Mouse (Mus musculus) cerebellum, postnatal 14 days (tissue): Measurements from ENCODE around the gene Espl1.
"Not testable (repeated sequence)": the region's sequence is repeated elsewhere in the genome, so short reads cannot be mapped to it uniquely, and the experiment has no call there.

Source experiments
- DNase-seq, 2 experiments: peaks; one replicate each; pipeline ENCODE4 v3.0.0; 2021; ENCODE audit warnings: mixed read lengths in 2 of 2

Gene Espl1

DNA sequence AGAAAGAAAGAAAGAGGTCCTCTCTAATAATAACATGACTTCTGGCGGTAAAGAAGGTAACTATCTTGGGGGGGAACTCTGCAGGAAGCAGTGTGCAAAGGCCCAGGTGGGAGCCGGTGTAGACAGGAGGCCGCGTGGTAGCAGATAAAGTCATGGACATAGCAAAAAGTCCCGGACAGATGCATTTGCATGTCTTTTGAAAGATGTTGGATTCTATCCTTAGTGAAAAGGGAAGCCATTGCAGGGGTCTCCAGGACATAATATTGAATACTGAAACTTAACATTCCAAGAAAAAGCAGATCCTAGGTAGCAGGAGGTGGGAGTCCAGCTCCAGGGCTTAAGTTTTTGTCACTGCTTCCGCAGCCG, 17.4 kb upstream of the Espl1 start:
- no peak for DNase-seq

DNA sequence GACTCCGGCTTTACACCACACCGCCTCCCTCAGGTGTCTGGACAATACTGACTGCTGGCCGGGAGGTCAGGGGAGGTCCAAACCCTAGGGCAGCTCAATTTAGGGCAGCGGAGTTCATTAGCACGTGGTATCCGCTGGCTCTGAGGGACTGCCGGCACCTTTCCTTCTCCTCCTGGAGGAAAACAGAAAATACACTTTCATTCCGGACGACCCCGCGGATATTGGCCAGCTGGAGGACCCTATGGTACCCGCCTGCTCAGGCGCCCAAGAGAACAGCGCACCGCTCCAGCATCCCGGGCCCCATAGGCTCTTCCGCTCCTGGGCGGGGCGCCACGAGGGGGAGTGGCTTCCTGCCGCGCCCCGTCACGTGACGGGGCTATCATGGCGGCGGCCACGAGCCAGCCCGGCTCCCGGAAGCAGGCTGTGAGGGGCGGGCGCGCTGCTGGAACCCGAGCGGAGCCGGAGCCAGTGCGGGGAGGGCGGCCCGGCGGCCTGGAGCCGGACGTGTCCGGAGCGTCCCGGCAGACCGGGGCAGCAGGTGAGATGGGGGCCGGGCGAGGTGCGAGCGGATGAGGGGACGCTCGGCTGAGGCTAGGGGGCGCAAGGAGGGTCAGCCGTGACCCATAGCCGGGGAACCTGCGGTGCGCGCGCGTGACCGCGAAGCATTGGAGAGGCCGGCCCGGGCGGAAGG, 16.8 kb upstream of the Espl1 start, which contains the start of gene Mfsd5:
Gene Mfsd5, plus strand, starts transcription at position 363 of the 691 bp plus-strand sequence.
- peak; percentile 96 for DNase-seq

DNA sequence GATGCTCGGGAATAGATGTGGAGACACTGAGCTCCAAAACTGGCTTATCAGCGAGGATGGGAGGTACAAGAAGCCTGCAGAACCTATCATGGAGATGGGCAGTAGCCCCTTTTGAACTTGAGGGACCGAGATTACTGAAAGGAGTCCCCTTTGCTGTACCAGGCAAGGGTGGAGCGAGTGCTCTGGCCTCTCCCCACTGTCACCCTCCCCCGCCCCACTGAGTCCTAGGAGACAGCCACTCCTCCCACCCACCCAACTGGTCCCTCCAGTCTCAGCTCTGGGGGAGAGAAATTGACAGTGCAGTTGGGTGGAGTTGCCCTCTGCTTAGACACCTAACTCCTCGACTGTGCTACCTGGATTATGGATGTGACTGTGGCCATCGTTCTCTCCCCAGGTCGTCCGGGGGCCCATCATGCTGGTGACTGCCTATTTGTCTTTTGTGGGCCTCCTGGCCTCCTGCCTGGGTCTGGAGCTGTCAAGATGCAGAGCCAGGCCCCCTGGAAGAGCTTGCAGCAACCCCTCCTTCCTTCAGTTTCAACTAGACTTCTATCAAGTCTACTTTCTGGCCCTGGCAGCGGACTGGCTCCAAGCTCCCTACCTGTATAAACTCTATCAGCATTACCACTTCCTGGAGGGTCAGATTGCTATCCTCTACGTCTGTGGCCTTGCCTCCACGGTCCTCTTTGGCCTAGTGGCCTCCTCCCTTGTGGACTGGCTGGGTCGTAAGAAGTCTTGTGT, 16.1 kb upstream of the Espl1 start:
- peak; percentile 26 to 35 for DNase-seq

DNA sequence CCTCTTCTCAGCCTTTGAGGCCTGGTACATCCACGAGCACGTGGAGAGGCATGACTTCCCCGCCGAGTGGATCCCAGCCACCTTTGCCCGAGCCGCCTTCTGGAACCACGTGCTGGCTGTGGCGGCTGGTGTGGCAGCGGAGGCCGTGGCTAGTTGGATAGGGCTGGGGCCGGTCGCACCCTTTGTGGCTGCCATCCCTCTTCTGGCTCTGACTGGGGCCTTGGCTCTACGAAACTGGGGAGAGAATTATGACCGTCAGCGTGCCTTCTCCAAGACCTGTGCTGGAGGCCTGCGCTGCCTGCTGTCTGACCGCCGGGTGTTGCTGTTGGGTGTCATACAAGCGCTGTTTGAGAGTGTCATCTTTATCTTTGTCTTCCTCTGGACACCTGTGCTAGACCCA, 15.4 kb upstream of the Espl1 start:
- peak in 1 of 2 experiments; percentile 17 for DNase-seq

DNA sequence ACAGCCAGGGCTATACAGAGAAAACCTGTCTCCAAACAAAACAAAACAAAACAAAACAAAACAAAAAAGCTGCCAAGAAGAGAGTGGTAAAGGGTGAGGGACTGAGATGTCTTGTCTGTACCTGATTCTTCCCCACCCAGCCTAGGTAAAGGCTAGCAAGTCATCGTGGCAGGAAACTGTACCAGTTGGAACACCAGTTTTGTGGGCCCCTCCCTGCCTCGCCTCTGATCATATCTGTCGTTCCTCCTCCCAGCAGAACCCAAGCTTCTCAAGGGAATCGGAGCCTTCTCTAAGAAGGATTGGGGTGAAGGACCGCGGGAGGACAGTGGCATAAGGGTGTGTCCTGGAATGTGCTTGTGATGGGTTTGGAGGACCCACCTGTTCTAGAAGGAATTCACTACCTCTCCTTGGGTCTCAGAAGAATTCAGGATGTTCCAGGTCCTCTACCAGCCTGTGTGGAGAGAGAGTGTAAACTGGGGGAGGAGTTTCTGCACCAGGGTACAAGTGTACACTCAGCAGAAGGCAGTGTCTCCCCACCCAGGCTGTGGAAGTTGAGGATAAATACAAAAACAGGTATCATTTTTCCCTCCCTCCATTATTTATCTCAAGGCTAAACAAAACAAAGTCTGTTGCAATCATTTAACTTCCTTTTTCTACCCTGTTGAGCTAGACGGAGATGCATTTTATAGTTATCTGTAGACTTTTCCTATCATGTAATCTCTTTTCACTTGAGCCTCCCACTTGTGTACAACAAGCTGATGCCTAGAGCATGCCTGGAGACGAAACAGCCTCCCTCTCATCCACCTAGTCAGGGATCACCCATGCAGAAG, 13.4 kb upstream of the Espl1 start:
- DNase-seq, result no peak

DNA sequence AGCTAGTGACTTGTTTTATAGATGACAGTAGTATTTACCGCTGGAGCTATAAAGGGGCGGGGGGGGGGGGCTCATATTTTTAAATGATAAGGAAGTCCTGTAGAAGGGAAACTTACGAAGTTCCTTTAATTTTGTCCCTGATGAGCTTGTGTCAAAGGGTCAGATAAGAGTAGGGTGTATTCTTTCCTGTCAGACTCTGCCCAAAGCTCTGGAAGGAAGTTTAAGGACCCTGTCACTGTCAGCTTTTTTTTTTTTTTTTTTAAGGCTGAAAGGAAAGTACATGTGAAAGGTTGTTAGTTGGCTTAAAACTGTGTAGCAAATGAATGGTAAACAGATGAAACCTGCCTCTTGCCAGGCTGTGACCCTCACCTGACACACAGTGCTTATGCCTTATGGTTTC, 12.4 kb upstream of the Espl1 start:
- DNase-seq, result no peak

DNA sequence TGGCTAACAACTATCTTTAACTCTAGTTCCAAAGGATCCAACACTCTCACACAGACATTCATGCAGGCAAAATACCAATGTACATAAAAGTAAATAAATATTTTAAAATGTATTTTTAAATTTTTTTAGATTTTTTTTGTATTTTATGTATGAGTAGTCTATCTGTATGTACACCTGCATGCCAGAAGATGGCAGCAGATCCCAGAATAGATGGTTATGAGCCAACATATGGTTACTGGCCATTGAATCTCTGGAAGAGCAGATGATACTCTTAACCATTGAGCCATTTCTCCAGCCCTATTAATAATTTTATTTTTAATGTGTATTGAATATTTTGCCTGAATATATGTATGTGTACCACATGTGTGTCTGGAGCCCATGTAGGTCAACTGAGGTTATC, 8.7 kb upstream of the Espl1 start:
- peak; percentile 62 to 64 for DNase-seq

DNA sequence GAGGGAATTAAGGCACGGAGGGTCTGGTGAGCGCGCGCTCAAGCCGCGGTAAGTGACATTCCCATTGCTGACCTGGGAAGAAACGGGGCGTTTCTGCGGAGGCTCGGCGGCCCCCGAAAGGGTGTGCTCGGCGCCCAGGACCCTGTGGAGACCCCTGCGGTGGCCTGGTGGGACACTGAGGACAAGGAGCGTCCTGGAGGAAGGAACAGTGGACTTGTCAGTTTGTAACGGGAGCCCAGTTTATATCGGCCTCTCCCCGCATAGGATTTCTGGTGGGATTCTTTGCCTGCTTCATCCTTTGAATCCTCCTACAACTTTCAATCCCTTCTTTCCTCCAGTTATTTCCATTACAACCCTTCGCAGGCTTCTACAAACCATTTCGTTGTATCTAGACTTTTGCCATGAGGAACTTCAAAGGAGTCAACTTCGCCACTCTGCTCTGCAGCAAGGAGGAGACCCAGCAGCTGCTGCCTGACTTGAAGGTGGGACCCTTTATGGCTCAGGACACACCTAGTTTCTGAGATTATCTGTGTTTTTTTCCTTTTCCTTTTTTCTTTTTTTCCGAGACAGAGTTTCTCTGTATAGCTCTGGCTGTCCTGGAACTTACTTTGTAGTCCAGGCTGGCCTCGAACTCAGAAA, 421 bp downstream of the Espl1 start:
- no peak for DNase-seq

DNA sequence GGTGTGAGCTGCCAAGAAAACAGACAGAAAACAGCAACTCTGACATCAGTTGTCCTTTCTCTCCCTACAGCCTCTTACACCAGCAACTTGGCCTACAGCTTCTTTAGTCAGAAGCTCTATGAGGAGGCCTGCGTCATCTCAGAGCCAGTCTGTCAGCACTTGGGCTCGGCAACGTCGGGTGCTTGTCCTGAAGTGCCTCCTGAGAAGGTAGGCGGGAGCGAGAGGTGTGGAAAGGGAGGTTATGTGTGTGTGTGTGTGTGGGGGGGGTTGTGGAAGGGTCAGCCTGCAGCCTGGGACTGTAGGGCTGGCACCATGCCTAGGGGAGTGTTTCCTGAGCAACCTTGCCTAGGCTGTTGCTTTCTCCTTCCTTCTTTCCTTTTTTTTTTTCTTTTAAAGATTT, 6.5 kb downstream of the Espl1 start:
- DNase-seq, result no peak

DNA sequence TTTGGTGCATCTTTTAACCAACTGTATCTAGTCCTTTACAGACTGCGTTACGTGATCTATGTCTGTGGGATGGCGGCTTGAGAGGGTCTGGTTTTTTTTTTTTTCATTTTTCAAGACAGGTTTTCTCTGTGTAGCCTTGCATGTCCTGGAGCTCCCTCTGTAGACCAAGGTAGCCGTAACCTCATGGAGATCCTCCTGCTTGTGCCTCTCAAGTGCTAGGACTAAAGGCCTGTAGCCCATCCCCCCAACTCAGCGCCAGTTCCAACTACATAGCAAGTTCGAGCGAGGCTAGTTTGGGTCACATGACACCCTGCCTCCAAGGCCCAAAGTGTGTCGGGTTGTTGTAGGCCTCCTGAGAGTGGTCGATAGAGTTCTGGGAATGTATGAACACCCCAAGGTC, 12.7 kb downstream of the Espl1 start:
- DNase-seq, result no peak

DNA sequence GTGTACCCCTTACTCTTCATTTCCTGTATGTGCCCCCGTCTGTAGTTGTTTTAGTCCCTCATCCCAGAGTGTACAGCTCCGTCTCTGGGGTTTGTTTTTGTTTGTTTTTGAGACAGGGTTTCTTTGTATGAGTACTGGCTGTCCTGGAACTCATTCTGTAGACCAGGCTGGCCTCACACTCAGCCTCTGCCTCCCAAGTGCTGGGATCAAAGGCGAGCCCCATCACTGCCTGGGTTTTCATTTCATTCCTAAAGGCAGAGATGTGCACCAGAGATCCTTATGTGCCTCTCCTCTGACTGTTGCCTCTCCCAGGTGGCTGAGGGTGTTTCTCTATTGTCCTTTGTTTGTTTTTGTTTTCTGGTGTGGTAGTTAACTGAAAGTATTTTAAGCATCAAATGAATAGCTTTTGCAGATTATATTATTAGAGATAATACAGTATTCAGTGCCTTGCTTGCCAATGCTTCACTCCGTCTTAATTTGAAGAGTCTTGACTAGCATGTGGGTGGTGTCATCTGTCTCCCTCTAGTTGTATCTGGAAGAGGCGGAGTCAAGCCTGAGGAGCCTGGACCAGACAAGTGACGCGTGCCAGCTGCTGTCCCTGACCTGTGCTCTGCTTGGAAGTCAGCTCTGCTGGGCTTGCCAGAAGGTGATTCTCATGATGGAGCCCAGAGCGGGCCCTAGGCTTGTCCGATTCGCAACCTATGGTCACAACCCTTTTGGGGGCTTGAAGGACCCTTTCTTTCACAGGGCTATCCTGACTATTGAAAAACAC, 14.2 kb downstream of the Espl1 start:
- no peak for DNase-seq

DNA sequence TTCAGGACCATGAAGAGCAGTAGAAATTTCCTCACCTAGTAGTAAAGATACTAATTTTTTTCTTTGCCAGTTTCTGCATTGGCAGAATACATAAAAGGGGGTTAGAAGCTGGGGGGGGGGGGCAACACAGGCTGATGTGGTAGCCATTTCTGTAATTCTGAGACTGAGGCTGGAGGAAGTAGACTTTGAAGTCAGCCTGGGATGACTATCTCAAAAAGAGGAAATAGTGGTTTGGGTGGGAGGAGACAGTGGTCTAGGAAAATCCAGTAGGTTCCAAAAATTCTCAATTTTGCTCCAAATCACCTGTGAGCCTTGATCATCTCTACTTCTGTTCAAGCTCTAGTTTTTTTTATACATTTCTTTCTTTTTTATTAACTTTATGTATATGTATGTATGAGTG, 15.4 kb downstream of the Espl1 start:
- no peak for DNase-seq

DNA sequence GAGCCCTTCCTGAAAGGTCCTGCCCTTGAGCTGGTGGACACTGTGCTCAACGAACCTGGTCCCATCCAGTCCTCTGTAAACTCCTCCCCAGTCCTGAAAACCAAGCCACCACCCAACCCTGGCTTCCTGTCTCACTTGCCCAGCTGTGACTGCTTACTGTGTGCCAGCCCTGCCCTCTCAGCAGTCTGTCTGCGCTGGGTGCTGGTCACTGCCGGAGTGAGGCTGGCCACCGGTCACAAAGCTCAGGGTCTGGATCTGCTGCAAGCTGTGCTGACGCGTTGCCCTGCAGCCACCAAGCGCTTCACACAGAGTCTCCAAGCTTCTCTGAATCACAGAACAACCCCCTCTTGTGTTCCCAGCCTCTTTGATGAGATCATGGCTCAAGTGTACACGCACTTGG, 19.2 kb downstream of the Espl1 start:
- no peak for DNase-seq

DNA sequence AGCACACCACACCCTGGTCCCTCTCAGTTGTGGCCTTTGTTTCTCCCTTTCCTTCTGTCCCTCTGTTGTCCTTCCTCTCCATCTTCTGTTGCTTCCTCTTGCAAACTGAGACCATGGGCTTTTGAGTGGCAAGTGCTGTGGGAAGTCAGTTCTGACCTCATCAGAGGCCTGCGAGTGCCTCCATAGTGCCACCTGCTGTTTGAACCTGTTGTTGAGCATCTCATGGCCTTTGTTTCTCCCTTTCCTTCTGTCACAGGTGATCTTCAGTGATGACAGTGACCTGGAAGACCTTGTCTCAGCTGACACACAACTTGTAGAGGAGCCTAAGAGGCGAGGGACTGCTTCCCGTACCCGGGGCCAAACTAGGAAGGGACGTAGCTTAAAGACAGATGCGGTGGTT, 20.2 kb downstream of the Espl1 start:
- peak; percentile 69 to 78 for DNase-seq

DNA sequence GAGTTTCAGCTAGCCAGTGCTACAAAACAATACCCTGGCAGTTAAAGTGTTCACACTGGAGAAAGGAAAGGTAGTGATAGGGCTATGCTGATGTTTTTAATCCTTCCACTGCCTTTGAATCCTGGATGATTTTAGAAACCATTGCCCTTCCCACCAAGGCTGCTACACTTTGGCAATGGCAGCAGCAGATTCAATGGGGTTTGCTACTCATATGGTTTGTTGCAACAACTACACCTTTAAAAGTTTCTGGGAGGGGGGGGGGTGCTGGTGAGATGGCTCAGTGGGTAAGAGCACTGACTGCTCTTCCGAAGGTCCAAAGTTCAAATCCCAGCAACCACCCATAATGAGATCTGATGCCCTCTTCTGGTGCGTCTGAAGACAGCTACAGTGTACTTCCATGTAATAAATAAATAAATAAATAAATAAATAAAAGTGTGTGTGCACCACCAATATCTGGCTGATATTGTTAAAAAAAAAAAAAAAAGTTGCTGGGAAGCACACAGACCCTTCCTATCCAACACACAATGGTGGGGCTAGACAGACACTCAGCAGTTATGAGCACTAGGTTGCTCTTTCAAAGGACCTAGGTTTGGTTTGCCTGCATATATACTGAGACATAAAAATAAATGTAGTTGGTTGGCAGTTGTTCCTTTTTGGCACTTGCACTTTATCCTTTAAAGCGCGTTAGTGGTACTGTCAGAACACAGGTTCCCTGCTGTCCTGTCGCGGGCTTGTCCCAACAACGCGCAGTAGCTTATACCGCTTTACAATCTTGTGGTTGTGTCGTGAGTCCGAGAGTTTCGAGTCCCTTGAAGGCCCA, 28.8 kb downstream of the Espl1 start:
- DNase-seq, result peak in 1 of 2 experiments; percentile 32

DNA sequence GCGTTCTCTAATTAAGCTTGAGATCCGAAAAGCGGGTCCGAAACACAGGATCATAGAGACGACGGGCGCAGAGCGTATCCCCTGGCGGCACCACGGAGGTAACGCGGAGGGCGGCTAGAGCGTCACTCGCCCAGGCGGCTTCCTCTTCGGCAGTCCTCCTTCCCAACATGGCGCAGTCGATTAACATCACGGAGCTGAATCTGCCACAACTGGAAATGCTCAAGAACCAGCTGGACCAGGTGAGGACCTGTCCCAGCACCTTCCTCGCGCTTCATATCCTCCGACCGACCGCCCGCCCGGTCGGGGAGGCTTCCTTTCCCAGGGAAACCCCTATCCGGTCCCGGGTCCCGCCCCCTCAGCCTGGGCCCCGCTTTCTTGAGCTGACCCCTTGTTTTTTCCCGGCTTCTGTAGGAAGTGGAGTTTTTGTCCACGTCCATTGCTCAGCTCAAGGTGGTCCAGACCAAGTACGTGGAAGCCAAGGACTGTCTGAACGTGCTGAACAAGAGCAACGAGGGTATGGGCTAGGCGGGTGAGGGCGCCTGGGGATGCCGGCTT, 30.0 kb downstream of the Espl1 start, which contains the start of gene Pfdn5:
Gene Pfdn5, plus strand, starts transcription at position 95 of the 555 bp plus-strand sequence.
- peak; percentile 88 to 91 for DNase-seq

DNA sequence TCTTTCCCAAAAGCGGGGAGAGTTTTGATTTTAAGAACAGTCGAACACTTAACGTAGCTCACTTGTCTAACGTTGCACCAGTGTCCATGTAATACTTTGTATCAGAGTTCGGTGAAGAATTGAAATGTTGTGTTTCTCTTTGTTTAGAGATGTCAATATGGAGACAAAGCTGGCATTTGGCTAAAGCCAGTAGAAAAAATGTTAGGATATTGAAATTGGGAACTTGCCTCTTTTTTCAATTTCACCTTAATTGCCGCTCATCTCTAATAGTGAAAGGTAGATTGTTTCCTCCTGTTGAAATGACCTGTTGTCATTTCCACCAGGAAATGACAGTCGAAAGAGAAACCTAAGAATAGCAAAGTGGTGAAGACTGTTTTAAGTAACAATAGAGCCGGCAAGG, 30.8 kb downstream of the Espl1 start:
- no peak for DNase-seq

DNA sequence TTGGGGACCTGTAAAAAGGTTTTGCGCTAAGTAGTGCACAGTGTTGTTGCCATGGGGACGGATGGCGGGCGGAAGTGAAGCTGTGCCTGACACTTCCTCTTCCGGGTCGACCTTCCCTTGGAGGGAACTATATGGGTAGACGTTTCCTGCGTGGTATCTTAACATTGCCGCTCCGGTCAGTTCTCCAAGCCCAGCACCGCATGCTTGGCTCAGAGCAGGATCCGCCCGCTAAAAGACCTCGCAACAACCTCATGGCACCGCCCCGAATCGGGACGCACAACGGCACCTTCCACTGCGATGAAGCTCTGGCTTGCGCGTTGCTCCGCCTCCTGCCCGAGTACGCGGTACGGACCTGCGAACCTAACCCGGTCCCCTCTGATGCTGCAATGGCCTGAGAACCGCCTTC, 35.5 kb downstream of the Espl1 start, which contains the start of gene Myg1:
Gene Myg1, plus strand, starts transcription at position 100 of the 406 bp plus-strand sequence.
- DNase-seq, result peak; percentile 81

DNA sequence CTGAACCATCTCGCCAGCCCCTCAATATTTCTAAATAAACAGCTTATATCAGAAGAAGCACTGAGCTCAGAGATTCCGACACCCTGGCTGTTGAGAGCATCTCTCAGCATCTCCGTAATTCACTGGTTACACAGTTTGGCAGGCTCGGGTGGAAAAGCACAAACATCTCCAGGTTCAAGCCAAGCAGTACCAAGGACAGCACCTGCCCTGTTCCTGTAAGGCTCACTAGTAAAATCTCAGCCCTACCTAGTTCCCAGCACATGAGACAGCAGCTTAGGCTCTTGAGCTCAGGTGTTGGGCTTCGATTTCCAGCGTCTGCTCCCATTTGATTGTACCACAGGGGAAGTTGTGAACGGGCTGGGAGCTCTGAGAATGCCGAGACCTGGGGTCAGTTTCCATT, 39.2 kb downstream of the Espl1 start:
- no peak for DNase-seq

DNA sequence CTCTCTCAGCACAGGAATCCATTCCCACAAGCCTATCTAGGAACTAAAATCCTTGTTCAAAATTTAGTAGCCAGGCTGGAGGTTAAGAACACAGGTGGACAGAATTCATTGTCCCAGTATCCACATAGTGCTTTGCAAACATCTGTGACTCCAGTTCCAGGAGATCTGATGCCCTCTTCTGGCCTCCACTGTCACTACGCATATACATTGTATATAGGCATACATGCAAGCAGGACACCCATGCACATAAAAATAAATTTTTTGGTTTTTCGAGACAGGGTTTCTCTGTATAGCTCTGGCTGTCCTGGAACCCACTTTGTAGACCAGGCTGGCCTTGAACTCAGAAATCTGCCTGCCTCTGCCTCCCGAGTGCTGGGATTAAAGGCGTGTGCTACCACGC, 39.9 kb downstream of the Espl1 start:
- not testable (repeated sequence) for DNase-seq

DNA sequence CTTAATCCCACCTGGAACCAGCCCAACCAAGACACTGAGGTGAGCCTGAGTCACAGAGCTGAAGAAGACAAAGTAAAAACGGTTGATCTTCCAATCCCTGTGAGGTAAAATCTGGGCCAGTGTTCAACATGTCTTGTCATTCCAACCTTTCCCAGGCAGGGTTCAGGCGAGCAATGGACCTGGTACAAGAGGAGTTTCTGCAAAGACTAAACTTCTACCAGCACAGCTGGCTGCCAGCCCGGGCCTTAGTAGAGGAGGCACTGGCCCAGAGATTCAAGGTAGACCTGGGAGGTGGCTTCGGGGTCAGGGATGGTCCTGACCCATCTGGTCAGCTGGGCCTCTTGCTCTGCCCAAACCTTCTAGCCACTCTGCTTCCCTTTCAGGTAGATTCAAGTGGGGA, 40.9 kb downstream of the Espl1 start:
- no peak for DNase-seq
